Mouse (Mus musculus) monocyte, adult 5-6 weeks (primary cell): Measurements from ENCODE around the gene Slc2a13. TPM values are rescaled to one million over a fixed set of nuclear protein-coding genes. Genes with fewer than 3 reads are reported as not detected.
A peak's percentile ranks its signal among the peaks of the same experiment; 100 is the strongest.

Source experiments
- ATAC-seq: fragments of 153-309, 156-312 bp; replicated peaks from 2 replicates; pipeline ENCODE4 v1.8.0; 2017; ENCODE audit warnings: mild to moderate bottlenecking; ENCODE audit not compliant: low TSS enrichment, insufficient number of reproducible peaks, severe bottlenecking, poor library complexity, low FRiP score
- total RNA-seq: library from RNA; stranded (forward); fragments of 200-1000, 200-491, 200-594 nt; gene quantifications from 3 replicates; pipeline ENCODE4 v1.2.3, GENCODE M21; 2017

Gene Slc2a13
- total RNA-seq, 1 experiment from 2014 or later, result not detected

GRCm38 (mm10) chr15:91314402-91315318 lies 258.4 kb downstream of the Slc2a13 start:
- no peak for ATAC-seq

GRCm38 (mm10) chr15:91304296-91304852 lies 268.7 kb downstream of the Slc2a13 start:
- no peak for ATAC-seq

DNA sequence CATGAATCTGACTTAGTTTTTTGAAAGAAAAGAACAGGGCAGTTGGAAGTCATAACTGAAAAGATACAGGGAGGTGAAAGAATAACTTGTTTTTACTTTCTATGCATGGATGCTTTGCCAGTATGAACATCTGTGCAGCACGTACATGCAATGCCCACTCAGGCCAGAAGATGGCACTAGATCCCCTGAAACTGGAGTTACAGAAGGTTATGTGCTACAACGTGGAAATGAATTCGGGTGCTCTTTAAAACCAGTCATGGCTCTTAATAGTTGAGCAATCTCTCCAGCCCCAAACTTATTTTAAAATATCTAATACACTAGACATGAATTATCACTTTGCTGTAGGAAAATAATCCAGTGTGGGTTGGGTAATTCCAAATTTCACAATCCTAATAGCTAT lies 271.7 kb downstream of the Slc2a13 start:
- 0 out of 2 replicates have a peak, but pooled peaks have one; percentile 71 for ATAC-seq

- ATAC-seq, result no peak
These were observed 273.7 kb downstream of the Slc2a13 start for GRCm38 (mm10) chr15:91299319-91299835.

DNA sequence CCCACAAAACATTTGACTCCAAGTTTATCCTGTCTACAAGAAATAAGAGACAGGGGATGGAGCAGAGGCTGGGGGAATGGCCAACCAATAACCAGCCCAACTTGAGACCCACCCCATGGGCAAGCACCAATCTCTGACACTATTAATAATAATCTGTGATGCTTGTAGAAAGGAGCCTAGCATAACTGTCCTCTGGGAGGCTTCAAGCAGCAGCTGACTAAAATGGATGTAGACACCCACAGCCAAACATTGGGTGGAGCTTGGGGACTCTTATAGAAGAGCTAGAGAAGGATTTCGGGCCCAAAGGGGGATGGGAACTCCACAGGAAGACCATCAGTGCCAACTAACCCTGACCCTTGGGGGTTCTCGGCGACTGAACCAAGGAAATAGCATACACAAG lies 289.6 kb downstream of the Slc2a13 start:
- no peak for ATAC-seq

- ATAC-seq, result no peak
These were observed 290.2 kb downstream of the Slc2a13 start for GRCm38 (mm10) chr15:91282822-91283221.

DNA sequence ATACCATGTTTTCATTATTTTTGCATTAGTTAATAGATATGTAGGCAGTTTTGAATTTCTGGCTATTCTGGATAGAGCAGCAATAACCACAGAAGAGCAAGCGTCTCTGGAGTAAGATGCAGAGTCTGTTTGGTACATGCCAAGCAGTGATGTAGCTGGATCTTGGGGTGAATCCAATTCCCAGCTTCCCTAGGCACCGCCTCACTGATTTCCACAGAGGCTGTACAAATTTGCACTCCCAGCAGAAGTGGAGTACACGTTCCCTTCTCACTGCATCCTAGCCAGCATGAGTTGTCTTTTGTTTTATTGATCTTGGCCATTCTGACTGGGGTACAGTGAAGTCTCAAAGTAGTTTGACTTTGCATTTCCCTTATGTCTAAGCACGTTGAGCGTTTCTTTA lies 291.5 kb downstream of the Slc2a13 start:
- ATAC-seq, result no peak

GRCm38 (mm10) chr15:91279571-91279970 lies 293.5 kb downstream of the Slc2a13 start:
- ATAC-seq, result no peak

GRCm38 (mm10) chr15:91275961-91276360 lies 297.1 kb downstream of the Slc2a13 start:
- ATAC-seq, result no peak

DNA sequence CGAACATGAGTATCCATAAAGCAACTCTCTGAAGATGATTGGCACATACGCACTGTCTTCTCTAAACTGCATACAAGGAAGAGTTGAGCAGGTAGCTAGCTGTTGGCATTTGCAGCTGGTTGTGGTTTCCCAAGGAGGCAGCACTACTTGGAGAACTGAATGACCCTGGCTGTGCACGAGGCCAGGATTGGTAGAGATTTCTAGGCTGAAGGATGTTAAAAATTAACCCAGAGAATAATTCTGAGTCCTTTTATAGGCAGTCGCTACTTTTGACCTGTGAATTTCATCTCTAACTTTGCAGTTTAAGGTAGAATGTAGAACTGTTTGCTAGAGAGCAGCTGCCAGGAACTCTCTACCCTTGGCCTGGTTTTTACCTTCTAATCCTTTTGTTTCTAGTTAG lies 304.5 kb downstream of the Slc2a13 start:
- ATAC-seq, result no peak

DNA sequence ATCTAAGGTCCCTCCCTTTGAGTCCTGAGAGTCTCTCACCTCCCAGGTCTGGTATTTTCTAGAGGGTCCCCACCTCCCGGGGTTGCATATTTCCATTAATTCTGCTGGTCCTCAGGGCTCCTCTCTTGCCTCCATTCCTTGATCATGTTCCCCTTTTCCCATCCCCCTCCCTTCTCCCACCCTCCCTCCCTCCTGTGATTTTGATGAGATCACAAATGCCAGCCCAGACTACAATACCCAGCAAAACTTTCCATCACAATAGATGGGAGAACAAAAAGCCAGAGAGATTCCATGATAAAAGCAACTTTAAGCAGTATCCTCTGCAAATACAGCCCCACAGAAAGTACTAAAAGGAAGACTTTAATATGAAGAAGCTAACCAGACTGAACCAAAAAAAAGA lies 309.1 kb downstream of the Slc2a13 start:
- no peak for ATAC-seq

GRCm38 (mm10) chr15:91260578-91260977 lies 312.5 kb downstream of the Slc2a13 start:
- no peak for ATAC-seq

- ATAC-seq, result no peak
These were observed 315.9 kb downstream of the Slc2a13 start for GRCm38 (mm10) chr15:91257140-91257539.

DNA sequence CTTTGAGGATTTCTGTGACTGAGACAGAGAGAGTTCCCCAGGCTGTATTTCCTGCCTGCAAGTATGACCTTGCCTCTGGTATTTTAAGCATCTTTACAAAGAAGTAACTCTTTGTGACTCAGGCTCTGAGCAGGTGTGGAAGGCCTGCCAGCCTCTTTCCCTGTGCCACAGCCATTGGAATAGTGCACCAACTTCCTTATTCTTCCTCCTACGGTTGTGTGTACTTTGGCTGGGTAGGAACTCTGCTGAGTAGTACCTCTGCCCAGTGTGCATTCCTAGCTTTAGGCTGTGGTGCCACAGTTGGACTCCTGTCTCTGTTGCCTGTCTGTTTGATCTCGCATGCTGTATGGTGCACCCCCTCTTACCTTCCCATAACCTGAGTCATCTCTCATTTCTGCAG lies 317.8 kb downstream of the Slc2a13 start:
- no peak for ATAC-seq

DNA sequence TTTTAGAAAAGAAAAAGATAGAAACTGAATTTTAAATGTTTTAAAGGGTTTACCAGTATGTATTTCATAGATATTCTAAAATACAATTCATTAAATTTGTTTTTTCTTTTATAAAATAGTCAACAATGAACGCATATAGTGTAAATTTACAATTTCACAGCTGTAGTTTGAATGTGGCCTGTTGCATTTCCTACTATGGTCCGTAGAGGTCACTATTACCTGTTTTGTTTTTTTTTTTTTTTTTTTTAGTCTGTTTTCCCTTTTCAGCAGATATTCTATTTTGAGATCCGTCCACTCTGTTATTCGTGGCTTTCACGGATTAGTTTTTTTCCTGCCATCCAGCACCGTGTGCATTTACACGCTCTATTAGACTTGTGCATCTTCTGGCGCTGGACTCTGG lies 320.1 kb downstream of the Slc2a13 start:
- ATAC-seq, result no peak

DNA sequence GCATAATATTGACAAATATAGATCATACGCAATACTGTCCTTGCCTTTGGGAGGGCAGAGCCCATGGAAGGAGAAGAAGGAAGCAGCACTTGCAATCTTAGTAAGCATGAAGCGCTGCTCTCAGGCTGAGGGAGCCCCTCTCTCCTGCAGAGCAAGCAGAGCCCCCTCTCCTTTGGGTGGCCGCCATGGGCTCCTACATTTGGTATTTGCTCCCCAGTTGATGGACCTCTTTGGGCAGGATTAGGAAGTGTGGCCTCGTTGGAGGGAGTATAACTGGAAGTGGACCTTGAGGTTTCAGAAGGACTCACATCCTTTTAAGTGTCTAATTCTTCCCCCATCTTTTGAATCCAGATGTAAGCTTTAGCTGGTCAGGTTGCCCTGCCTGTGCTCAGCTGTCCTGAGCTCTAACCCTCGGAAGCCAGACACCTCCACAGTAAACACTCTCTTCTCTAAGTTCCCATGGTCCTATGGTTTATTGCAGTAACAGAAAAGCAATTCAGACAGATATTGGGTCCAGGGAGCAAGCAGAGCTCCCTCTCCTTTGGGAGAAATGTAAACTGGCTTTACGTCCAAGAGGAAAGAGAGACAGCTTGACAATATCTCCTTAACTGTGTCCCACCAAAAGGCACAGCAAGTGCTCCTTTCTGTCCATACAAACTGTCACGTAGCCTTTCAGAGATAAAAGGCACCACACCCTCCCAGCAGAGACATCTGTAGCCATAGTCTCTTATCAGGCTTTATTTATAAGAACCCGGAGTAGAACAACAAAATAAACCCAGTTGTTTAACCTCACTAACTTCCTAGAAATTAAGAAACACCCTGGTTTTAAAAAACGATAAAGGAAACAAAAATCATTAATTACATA lies 321.3 kb downstream of the Slc2a13 start:
- ATAC-seq, result no peak

- ATAC-seq, result no peak
These were observed 322.2 kb downstream of the Slc2a13 start for GRCm38 (mm10) chr15:91250815-91251214.

GRCm38 (mm10) chr15:91240683-91241335 lies 332.3 kb downstream of the Slc2a13 start:
- ATAC-seq, result no peak

DNA sequence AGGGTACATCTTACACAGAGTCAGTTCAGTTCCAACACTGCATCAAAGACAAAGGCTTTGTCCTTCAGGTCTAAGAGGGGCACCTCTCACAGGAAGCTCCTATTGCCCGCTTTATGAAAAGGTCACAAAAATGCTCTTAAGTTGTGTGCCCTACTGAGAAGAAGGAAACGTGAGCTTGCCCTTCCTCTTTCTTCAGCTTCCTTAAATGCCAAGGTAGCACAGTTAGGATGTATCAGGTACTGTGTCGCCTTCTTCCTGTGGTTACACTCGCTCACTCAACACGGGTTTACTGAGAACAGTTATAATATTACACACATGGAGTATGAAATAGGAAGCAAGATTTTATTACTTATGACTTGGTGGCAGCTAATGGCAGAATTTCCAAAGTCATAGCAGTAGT lies 335.8 kb downstream of the Slc2a13 start:
- 0 out of 2 replicates have a peak, but pooled peaks have one; percentile 40 for ATAC-seq
